Mouse (Mus musculus) urinary bladder, postnatal 10 days (tissue): Measurements from ENCODE around the gene Gm28305.

Experiments used
- DNase-seq: peaks from one replicate; pipeline ENCODE4 v3.0.0; 2022; ENCODE audit warnings: low spot score

The Gm28305 gene

DNA sequence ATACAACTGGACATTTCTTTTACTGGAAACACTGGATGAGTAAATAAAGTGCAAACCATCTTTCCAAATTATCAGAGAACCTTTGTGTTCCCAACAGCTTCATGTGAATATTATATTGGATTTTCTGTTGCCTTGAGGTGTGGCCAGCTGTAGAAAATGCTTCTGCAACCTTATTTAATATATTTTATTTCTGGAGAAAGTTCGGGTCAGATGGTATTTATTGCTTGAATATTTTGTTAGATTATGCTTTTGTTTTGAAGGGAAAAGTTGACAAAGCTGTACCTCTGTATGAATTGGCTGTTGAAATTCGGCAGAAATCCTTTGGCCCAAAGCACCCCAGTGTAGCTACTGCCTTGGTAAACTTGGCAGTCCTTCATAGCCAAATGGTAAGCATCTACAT lies at the start of gene Gm28305:
Gene Gm28305 (plus strand): TSS at position 301 of the 400 bp plus-strand sequence.
- DNase-seq: no peak

DNA sequence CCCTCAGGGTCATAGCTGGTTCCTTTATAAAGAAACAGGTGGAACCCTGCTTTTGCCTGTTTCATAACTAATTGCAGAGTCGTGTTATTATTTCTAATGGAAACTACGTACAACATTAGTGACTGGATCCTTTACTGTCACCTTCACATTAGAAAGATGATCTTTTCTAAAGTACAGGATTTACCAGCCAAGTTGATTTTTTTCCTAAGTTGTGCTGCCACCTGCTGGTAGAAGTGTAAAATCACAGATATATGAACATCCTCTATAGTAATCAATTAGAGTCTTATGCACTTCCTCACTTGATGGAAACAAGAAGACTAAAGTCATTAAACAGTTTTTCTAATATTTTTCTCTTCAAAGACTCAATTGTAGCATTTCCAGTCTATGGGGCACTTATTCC lies 44.0 kb upstream of the Gm28305 start:
- DNase-seq: no peak

DNA sequence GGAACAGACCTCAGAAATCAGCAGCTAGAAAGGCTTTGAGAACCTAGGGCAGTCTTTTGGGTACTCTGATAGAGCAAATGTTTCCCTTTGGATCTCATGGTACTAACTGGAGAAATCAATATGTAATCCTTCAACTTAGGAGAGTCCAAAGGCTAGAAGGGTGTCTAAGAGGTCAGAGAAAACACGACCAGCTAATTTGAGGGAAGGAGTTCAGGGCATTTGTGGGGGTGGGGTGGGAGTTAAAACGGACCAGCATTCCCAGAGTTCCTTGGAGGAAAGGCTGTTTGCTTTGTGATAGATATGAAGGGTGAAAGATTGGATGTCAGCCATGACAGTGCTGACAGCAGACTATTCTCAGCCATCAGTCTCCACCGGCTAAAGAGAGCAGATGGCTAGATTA lies 39.9 kb upstream of the Gm28305 start:
- DNase-seq: no peak

DNA sequence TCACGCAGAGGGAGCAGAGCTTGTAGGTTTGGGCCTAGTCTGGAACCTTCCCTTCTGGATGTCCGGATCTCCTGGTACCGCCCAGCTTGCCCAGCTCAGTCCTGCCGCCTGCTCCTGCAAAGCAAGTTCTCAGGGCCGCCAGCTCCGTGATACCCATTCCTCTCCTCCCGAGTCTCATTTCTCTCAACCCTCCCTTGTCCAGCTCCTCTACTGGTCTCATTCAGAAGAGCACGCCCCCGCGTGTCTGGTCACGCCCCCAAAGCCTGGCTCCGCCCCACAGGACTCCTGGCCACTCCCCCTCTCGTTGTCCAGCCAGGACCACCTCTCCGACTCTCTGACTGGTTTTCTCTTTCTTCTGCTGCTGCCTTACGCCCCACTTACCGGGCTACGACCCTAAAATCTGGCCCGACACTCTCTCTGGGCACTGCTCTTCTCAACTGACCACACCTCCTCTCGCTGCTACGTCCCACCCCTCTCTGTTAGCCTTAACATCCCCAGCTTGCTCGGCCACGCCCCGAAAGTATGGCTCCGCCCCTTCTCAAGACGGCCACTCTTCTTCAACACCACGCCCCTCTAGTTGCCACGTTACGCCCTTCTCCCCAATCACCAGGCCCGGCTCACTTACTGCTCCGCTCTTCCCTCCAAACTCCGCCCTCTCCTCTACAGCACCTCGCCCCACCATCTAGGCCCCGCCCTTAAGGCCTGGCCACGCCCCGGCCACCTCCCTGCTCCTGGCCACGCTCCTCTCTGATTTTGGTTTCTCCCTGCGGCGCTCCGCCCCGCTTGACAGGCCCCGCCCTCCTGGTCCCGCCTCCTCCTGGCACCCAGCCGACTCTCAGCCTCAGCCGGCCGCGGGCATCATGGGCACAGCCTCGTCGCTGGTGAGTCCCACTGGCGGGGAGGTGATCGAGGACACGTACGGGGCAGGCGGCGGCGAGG lies 38.3 kb upstream of the Gm28305 start, which contains the start of gene Nphp3:
Gene Nphp3 (plus strand): TSS at position 624 of the 939 bp plus-strand sequence.
- peak; percentile 97 for DNase-seq

DNA sequence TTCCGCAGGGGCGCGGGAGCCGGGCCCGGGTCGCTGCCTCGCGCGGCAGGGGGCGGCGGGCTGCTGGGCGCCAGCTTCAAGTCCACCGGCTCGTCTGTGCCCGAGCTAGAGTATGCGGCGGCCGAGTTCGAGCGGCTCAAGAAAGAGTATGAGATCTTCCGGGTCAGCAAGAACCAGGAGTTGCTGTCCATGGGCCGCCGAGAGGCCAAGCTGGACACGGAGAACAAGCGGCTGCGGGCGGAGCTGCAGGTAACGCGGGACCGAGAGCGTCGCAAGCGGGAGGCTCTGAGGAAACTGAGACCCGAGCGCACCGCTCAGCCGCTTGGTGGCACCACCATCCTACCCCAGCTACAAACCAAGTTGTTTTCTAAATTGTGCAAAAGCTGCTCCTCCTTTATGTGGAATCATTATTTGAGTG lies 37.5 kb upstream of the Gm28305 start:
- DNase-seq: peak; percentile 19

DNA sequence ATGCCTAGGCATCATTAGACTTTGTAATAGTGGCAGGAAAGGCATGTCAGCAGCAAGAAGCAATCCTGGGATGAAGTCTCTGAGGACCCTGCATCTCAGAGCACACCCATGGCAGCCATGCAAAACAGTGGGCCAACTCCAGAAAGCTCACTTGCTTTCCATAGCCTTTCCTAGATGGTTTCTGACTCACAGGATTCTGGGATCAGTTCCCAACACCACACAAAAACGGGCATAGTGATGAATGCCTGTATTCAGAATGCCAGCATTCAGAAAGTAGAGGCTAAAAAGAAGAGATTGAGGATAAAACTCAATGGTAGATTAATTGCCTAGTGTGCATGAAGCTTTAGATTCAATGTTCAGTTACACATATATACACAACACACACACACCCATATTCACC lies 25.9 kb upstream of the Gm28305 start:
- no peak for DNase-seq

DNA sequence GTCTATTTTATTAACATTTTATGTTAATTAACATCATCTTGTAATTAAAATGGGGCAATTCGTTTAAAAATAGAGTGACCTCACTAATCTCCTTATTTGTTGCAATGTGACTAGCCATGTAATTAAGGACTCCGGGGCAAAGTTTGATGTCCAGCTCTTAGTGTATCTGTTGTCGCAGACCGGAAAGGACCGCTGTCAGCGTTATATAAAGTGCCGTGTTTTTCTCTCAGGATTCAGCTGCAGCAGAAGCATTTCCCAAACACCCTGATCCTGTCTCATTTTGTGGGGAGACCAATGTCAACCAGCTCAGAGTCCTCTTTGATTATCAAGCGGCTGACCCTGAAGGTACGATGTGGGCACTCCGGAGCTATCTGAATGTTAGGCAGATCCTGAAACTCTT lies 19.4 kb upstream of the Gm28305 start:
- DNase-seq: no peak

DNA sequence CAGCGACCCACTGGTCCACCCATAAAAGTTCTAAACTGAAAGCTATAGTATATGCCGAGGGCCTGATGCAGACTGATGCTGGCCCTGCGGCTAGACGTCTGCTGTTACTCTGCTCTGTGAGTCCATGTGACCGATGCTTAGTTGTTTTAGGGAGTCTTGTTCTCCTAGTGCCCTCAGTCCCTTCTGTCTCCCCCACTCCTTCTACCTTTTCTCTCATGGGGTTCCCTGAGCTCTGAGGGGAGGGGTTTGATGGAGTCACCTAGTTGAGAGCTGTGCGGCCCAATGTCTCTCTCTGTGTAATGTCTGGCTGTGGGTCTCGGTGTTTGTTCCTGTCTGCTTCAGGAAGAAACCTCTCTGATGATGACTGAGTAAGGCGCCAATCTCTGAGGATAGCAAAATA lies 13.3 kb upstream of the Gm28305 start:
- no peak for DNase-seq

DNA sequence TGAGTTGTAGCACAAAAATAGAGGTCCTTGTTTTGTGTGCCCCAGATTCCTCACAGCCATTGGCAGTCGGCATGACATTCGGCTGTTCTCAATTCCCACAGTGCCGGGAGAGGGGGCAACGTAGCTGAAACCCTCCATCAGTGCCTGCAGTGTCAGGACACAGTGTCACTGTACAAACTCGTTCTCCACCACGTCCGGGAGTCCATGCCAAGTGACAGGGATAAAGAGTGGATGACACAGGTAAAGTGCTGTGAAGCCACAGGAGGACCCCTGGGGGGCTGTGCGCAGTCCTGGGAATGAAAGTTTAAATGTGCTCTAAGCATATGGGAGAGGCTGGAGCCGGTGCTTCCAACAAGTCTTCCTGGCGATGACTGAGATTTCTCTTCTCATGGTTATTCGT lies 10.6 kb upstream of the Gm28305 start:
- no peak for DNase-seq

DNA sequence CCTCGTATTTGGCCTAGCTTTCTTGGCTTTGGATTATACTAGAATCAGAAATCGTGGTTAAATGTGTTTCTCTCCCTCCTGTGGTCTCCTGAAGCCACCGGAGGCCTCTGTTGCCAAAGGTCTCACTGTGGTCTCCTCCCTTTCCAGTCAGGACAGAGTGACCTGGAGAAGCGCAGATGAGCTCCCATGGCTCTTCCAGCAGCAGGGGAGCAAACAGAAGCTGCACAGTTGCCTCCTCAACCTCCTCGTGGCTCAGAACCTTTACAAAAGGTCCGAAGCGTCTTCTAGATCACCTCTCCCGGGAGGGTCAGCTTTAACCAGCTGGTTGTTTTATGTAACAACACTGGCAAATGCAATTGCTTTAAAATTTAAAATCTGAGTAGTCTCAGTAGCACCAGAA lies 6.2 kb upstream of the Gm28305 start:
- DNase-seq: no peak

DNA sequence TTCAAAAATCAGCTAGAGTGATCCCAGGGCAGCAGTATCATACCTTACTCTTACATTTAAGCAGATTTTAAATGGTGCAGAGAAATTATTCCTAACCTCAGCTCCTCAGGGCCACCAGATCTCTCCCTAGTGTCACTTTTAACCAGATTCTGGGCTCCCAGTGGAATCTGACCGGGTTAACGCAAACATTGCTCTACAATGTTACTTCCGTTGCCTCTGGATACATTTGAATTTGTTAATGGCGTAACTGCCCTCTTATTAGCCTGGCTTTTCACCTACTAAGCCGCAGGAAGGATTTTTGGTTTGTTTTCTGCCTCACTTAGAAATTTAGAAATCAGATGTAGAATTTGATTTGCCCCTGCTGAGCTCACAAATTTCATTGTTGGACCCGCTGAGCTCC lies 5.7 kb upstream of the Gm28305 start:
- no peak for DNase-seq

DNA sequence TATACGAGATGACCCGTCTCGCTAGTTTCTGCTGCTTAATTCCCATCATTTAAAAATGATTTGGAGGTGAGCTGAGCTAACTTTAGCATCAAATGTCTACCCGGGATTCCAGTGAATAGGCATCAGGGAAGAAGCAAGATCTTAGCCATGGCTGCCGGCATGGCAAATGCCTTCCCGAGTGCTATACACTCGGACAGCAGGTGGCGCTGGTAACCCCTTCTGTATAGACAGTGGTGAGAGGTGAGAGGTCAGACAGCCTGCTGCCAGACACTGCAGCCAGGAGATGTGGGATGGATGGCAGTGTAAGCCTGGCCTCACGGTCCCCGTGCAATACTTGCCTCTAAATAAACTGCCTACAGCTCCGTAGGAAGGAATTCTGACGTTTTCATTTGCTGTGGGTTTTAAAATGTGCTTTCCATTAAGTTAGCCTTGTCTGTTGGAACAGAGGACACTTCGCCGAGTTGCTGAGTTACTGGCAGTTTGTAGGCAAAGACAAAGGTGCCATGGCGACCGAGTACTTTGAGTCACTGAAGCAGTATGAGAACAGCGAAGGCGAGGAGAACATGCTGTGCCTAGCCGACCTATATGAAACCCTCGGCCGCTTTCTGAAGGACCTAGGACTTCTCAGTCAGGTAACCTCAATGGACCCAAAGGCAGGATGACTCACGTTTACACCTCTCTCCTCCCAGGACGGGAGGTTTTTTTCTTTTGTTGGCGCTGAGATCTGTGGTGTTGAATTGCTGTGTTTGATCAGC lies 5.0 kb upstream of the Gm28305 start:
- peak; percentile 34 for DNase-seq

DNA sequence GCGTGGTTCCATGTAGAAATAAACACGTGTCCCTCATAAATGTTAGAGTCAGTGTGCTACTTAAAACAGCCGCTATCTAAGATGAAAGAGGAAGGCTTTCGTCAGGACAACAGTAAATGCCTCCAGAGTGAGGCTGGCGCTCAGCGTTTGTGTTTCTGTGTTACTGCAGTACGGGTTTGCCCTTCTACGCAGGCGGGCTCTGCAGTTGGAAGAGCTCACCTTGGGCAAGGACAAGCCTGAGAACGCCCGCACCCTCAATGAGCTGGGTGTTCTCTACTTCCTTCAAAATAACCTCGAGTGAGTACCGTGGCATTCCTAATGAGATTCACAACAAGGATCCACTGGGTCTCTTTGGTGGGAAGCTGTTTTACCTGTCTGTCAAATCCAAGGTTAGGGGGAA lies 2.2 kb upstream of the Gm28305 start:
- DNase-seq: no peak

DNA sequence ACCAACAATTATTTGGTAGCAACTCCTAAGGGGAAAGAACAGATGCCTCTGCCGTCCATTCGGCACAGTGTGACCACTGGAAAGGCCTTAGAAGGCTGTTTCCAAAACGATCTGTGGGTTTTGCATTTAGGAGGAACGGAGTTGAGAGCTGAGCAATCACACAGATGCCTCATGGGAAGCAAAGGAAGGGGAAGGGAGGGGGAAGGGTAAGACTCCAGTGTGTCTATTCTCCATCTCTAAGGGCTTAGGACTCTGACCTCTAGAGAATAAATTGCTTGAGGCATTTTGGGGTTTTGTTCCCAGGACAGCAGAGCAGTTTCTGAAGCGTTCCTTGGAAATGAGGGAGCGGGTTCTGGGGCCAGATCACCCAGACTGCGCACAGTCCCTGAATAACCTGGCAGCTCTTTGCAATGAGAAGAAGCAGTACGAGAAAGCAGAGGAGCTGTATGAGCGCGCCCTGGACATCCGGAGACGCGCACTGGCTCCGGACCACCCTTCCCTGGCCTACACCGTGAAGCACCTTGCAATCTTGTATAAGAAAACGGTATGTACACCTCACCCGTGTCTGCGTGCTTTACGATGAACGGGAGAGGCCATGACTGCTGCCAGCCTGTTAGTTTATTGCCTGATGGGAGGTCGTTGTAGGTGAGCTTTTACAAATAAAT lies 1.3 kb upstream of the Gm28305 start:
- no peak for DNase-seq

DNA sequence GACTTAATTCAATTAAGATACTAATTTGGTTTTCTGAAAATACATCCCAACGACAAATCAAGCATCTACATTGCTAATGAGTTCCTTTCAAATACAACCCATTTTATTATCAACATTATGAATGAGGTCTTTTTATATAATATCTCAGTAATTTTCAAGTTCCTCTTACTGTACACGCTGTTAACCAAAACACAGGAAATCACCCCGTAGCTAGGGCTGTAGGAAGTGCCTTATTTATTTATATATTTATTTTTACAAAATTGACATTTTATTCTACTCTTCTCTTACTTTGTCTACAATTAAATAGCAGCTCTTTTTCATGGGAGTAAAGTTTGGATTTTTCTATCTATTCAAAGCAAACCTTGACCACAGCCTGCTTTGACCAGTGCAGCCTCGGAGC lies 720 bp upstream of the Gm28305 start:
- no peak for DNase-seq

DNA sequence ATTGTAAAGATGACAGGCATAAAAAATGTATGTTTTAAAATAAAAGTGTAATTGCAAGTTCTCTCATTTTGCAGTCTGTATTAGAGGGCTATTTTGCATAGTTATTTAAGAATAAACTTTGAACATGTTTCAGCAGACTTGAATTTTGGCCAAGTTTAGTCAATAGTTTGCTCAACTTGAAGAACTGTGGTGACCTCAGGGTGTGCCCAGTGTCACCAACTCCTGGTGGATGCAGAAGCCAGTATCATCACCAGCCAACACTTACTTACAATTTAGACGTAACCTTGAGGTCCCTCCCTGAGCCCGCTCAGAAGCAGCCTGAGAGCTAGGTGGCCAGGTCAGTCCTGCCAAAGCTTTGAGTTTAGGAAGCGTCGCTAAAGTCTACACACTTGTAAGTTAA lies 3.2 kb downstream of the Gm28305 start:
- no peak for DNase-seq

DNA sequence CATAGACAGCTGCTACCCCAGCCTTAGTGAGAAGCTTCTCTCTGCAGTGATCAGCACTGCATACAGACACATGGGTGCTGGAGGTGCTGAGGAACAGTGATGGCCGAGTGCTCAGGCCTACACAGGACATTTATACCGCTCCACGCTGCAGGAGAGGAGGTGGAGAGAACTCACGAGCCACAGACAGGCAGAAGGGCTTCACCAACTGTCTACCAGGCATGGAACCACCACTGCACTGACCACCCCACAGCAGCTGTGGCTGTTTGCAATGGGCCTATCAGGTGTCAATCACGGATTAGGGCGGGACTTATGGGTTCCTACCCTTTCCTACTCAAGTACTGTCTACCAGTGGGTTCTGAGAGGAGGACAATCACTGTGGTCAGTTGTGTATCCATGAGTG lies 10.6 kb downstream of the Gm28305 start:
- DNase-seq: no peak

DNA sequence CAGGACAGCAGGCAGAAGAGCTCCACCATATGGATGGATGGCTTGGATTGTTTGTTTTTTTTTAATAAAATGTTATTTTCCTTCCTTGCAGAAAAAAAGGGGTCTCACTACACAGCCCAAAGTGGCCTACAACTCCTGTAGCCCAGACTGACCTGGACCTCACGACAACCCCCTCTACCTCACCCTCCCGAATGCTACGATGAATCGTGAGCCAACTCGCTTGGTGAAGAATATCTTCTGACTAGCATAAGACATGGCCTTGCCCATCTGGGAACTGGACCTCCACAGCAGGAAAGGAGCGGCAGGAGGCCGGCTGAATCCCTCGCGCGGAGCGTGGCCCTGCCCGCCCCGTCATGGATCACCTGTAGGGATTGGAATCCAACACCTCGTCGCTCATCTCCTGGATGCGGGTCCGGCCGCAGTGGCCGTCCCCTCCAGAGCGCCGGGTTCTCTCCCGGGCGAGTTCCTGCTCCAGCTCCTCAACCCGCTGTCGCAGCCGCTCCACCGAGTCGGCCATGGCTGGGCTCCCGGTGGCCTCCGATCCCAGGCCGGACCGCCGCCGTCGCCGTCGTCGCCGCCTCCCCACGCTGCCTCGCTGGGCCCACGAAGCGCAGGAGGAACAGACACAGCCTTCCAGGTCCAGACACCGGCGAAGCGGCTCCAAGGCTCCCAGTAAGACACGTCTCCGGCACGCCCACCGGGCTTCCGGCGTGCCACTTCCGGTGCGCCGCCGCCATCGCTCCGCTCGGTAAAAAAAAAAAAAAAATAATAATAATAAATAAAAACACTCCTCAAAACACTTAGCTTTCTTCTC lies 22.2 kb downstream of the Gm28305 start, which contains the start of gene Uba5:
Gene Uba5 (minus strand): TSS at position 705 of the 814 bp plus-strand sequence.
- DNase-seq: peak; percentile 31

DNA sequence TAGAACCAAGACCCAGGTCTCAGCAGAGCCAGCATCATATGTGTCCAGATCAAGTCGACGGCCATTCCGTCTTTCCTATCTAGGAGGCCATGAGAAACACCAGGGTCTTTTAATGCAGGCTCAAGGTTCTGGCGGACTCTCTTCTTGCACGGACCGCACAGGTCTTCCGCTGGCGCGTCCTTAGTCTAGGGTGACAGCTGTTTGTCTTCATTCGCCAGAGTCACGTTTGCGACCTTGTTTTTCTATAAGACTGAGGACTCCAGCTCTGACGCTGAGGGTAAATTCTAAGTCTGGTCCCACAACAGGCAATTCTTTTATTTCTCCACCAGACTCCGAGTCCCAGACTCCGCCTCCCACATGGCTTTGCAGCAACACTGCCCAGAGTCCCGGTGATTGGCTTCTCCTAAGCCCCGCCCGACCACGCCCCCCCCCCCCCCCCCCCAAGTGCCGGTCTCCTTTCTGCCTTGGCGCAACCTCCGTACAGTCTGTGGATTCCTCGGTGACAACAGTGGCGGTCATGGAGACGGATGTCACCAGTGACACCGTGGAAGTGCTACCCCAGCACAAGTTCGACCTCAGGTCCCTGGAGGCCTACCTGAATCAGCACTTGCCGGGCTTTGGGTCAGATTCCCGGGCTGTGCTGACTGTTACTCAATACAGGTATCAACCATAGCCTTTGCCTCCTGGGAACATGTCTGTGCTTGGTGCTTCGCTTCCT lies 22.9 kb downstream of the Gm28305 start, which contains the start of gene Acad11:
Gene Acad11 (plus strand): TSS at position 134 of the 718 bp plus-strand sequence.
- DNase-seq: peak; percentile 35

DNA sequence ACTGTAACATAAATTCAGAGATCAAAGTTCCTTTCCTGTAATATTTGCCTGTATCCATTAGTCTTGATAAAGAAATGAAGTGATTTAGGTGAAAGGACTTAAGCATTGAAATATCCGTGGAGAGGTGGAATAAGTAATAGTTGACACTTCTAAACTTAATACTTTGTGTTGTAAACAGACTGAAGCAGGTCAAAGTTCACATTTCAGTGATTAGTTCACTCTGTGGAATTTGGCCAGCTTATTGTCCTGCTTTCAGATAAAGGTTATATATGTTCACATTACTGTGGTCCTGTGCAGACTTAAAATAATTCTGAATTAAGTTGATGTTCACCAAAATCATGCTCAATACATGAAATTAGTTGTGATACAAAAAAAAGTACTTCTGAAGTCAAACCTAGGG lies 24.1 kb downstream of the Gm28305 start:
- DNase-seq: no peak

DNA sequence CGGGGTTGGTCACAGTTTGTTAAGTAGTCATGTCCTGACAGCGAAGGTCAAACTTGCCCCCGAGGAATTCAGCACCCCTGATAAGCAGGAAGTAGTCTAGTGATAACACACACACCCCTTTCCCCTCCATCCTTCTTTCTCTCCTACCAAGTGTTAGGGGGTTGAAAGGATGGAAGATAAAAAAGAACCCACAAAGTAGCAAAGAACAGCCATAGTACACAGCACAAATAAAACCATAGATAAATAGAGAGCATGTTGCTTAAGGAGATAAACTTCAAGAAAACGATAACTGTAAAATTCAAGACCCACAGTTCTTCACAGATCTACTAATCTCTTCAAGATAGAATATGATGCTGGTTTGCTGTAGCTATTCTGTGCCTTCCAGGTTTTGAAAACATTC lies 29.8 kb downstream of the Gm28305 start:
- no peak for DNase-seq
